Mouse (Mus musculus) liver, embryonic 14.5 days (tissue): ENCODE results near the gene Ydjc.

Source experiments
- CTCF ChIP-seq: IDR thresholded peaks from 2 replicates; pipeline ENCODE4 v1.5.1; 2016; ENCODE audit warnings: antibody characterized with exemption, low read depth, control low read depth
- EP300 ChIP-seq: IDR thresholded peaks from 2 replicates; pipeline ENCODE4 v1.6.1; 2016; ENCODE audit warnings: antibody characterized with exemption, low read depth

- TF ChIP-seq CTCF (peak; percentile 29; the same call in 1 of the 2 replicates), EP300 (no peak; the same call in 1 of the 2 replicates)
Observed at GRCm38 (mm10) chr16:17124871-17125520, 19.4 kb upstream of the Ydjc start, which contains the start of gene 2610318N02Rik.
